Mouse (Mus musculus): ENCODE measurements around the gene Vat1l.

DNA sequence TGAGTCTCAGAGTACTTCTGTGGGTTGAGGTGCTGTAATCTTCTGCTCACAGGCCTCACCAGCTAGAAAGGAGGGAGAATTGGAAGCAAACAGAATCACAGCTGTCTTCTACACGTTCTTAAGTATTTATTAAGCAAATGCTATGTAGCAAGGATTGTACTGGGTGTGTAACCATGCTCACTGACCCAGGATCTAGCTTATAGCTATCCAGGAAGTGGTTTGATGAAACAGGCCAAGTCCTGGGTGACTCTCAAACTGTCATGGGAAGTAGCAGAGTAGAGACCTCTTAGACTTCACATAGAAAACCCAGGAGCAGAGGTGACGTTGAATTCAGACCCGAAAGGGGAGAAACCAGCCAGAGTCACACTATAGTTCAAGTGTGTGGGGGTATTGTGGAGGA lies 206.0 kb downstream of the Vat1l start:
- TF ChIP-seq POLR2A (IDR thresholded peaks at IDR 0.05; ENCODE audit: low read depth, low read length): no peak
- no peak for TF ChIP-seq CTCF (IDR thresholded peaks at IDR 0.05; ENCODE audit: extremely low read depth, insufficient read length, insufficient replicate concordance, low read depth, low read length)

Measured in small intestine, adult 2 months (tissue).